Mouse (Mus musculus): ENCODE results near the gene Ntrk2. TPM values are rescaled to one million over a fixed set of nuclear protein-coding genes. Genes with fewer than 3 reads are reported as not detected.

The Ntrk2 gene
- polyA plus RNA-seq, 1 experiment from 2014 or later: 51.5 TPM

GRCm38 (mm10) chr13:58955237-58955777, 148.9 kb downstream of the Ntrk2 start:
- no peak overlapping the region for H3K27ac ChIP-seq (ENCODE audit: low read depth, low read length)
- H3K9me3 ChIP-seq (ENCODE audit: control insufficient read depth, low read length): no peaks in the 10 kb centered on the region
- H3K9ac ChIP-seq (ENCODE audit: low read depth, low read length): no peak overlapping the region
- H3K4me1 ChIP-seq (replicated peaks; ENCODE audit: control insufficient read depth, insufficient read depth, low read length): no peaks in the 10 kb centered on the region
- no peak for ATAC-seq (ENCODE audit: low FRiP score)
- DNase-seq (ENCODE audit: low spot score): no peak
- 41% methylated on average over 8 of the region's 8 CpGs for WGBS
- no peaks in the 10 kb centered on the region for H3K27me3 ChIP-seq (ENCODE audit: control insufficient read depth, insufficient read depth, low read length)
- no peak overlapping the region for H3K4me3 ChIP-seq (ENCODE audit: low read depth, low read length)
- H3K36me3 ChIP-seq (ENCODE audit: control insufficient read depth, insufficient read depth, low read length): no peaks in the 10 kb centered on the region
- no peak overlapping the region for H3K4me2 ChIP-seq (replicated peaks; ENCODE audit: low read depth, low read length)

- Histone ChIP-seq H3K36me3 (ENCODE audit: control insufficient read depth, insufficient read depth, low read length) (no peaks in the 10 kb centered on the region), H3K27me3 (ENCODE audit: control insufficient read depth, insufficient read depth, low read length) (no peaks in the 10 kb centered on the region), H3K9me3 (ENCODE audit: control insufficient read depth, low read length) (no peaks in the 10 kb centered on the region), H3K4me3 (ENCODE audit: low read depth, low read length) (no peak overlapping the region), H3K4me2 (replicated peaks; ENCODE audit: low read depth, low read length) (no peak overlapping the region), H3K4me1 (replicated peaks; ENCODE audit: control insufficient read depth, insufficient read depth, low read length) (no peaks in the 10 kb centered on the region), H3K9ac (ENCODE audit: low read depth, low read length) (no peak overlapping the region), H3K27ac (ENCODE audit: low read depth, low read length) (no peak overlapping the region)
- no peak for ATAC-seq (ENCODE audit: low FRiP score)
- DNase-seq (ENCODE audit: low spot score): no peak
- WGBS: 61% methylated on average over 11 of the region's 11 CpGs
These were observed 152.0 kb downstream of the Ntrk2 start for GRCm38 (mm10) chr13:58958171-58958904.

DNA sequence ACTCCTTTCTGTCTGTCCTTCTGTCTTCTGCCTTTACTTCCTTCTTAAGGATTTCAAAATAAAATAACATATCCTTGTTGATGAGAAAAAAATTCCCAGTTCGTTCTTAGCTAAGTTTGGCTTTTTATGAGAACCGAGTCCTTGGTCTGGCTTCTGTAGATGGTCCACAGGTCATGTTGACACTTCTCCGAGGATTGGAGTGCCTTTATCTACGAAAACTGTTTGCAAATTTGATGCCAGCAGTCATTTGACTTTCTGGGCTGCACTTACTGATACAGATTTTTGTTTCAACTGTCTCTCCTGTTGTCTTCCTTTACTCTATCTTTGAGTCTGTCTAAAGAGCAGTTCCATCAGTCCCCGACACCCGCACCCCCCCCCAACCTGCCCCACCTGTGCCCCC, 154.0 kb downstream of the Ntrk2 start:
- no peaks in the 10 kb centered on the region for H3K4me1 ChIP-seq (replicated peaks; ENCODE audit: control insufficient read depth, insufficient read depth, low read length)
- H3K27ac ChIP-seq (ENCODE audit: low read depth, low read length): no peak overlapping the region
- no peaks in the 10 kb centered on the region for H3K36me3 ChIP-seq (ENCODE audit: control insufficient read depth, insufficient read depth, low read length)
- H3K4me3 ChIP-seq (ENCODE audit: low read depth, low read length): no peak overlapping the region
- H3K9ac ChIP-seq (ENCODE audit: low read depth, low read length): no peak overlapping the region
- no peak for ATAC-seq (ENCODE audit: low FRiP score)
- DNase-seq (ENCODE audit: low spot score): no peak
- WGBS: 91% methylated on average over 6 of the region's 6 CpGs
- no peaks in the 10 kb centered on the region for H3K27me3 ChIP-seq (ENCODE audit: control insufficient read depth, insufficient read depth, low read length)
- no peaks in the 10 kb centered on the region for H3K9me3 ChIP-seq (ENCODE audit: control insufficient read depth, low read length)
- H3K4me2 ChIP-seq (replicated peaks; ENCODE audit: low read depth, low read length): no peak overlapping the region

DNA sequence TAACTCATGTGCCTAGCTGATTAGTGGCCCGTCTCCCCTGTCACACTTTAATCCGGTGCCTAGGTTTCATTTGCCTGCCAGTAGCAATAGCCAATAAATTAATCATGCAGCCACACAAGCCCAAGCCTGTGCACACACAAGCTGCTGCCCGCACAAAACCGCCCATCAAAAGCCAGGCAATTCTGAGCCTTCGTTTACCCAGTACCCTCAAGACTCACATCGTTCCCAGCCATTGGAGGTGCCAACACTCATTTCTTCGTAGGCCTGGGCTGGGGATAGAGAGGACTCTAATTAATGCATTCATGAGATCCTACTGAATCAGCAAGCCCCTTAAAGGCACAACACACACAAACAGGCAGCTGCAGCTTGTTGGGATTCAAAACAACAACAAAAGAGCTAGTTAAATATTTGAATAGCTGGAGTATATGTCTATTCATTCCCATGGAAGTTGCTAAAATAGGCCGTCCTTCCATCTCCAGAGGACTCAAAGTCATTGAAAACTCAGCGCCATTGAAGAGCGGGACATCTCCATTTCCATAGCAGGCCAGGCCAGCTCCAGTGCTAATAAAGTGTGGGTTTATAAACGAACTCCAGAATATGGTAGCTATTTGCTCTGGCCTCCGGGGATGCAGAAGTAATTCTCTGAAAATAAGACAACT, 158.5 kb downstream of the Ntrk2 start:
- H3K36me3 ChIP-seq (ENCODE audit: control insufficient read depth, insufficient read depth, low read length): no peaks in the 10 kb centered on the region
- no peak overlapping the region for H3K4me2 ChIP-seq (replicated peaks; ENCODE audit: low read depth, low read length)
- H3K27me3 ChIP-seq (ENCODE audit: control insufficient read depth, insufficient read depth, low read length): no peaks in the 10 kb centered on the region
- H3K9me3 ChIP-seq (ENCODE audit: control insufficient read depth, low read length): no peaks in the 10 kb centered on the region
- DNase-seq (ENCODE audit: low spot score) (no peak), ATAC-seq (ENCODE audit: low FRiP score) (no peak)
- no peak overlapping the region for H3K9ac ChIP-seq (ENCODE audit: low read depth, low read length)
- H3K27ac ChIP-seq (ENCODE audit: low read depth, low read length): no peak overlapping the region
- H3K4me3 ChIP-seq (ENCODE audit: low read depth, low read length): no peak overlapping the region
- H3K4me1 ChIP-seq (replicated peaks; ENCODE audit: control insufficient read depth, insufficient read depth, low read length): no peaks in the 10 kb centered on the region
- WGBS: 61% methylated on average over 12 of the region's 12 CpGs

GRCm38 (mm10) chr13:58965826-58966225, 159.5 kb downstream of the Ntrk2 start:
- 94% methylated on average over 3 of the region's 3 CpGs for WGBS
- no peak overlapping the region for H3K27ac ChIP-seq (ENCODE audit: low read depth, low read length)
- ATAC-seq (ENCODE audit: low FRiP score): no peak

GRCm38 (mm10) chr13:58966466-58966865, 160.1 kb downstream of the Ntrk2 start:
- Histone ChIP-seq H3K36me3 (ENCODE audit: control insufficient read depth, insufficient read depth, low read length) (no peaks in the 10 kb centered on the region), H3K4me2 (replicated peaks; ENCODE audit: low read depth, low read length) (no peak overlapping the region), H3K4me3 (ENCODE audit: low read depth, low read length) (no peak overlapping the region), H3K27ac (ENCODE audit: low read depth, low read length) (no peak overlapping the region), H3K9me3 (ENCODE audit: control insufficient read depth, low read length) (no peaks in the 10 kb centered on the region), H3K9ac (ENCODE audit: low read depth, low read length) (no peak overlapping the region), H3K27me3 (ENCODE audit: control insufficient read depth, insufficient read depth, low read length) (no peaks in the 10 kb centered on the region), H3K4me1 (replicated peaks; ENCODE audit: control insufficient read depth, insufficient read depth, low read length) (no peaks in the 10 kb centered on the region; the same call in 1 of the 2 replicates)
- ATAC-seq (ENCODE audit: low FRiP score) (no peak), DNase-seq (ENCODE audit: low spot score) (no peak)
- 83% methylated on average over 3 of the region's 3 CpGs for WGBS

More at GRCm38 (mm10) chr13:58965826-58966225, 159.5 kb downstream of the Ntrk2 start:
- Histone ChIP-seq H3K9me3 (ENCODE audit: control insufficient read depth, low read length) (no peaks in the 10 kb centered on the region), H3K36me3 (ENCODE audit: control insufficient read depth, insufficient read depth, low read length) (no peaks in the 10 kb centered on the region), H3K9ac (ENCODE audit: low read depth, low read length) (no peak overlapping the region), H3K4me1 (replicated peaks; ENCODE audit: control insufficient read depth, insufficient read depth, low read length) (no peaks in the 10 kb centered on the region), H3K27me3 (ENCODE audit: control insufficient read depth, insufficient read depth, low read length) (no peaks in the 10 kb centered on the region), H3K4me3 (ENCODE audit: low read depth, low read length) (no peak overlapping the region), H3K4me2 (replicated peaks; ENCODE audit: low read depth, low read length) (no peak overlapping the region)
- DNase-seq (ENCODE audit: low spot score): no peak

DNA sequence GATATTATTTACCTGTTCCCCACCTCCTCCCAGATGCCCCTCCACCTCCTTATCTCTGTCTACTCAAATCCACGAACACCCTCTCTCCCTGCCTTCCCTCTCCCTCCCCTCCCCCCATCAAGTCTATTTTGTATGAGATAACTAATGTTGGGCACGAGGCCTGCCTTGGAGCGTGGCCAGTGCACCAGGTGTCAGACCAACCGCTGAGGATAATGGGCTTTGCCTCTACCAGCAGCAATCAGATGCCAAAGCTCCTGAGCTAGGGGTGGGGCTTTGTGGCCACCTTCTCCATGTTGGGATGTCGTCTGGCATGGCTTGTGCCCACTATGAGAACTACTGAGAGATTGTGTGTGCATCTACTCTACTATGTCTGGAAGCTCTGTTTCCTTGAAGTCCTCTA, 161.8 kb downstream of the Ntrk2 start:
- no peak for DNase-seq (ENCODE audit: low spot score)
- Histone ChIP-seq H3K9me3 (ENCODE audit: control insufficient read depth, low read length) (no peaks in the 10 kb centered on the region), H3K4me3 (ENCODE audit: low read depth, low read length) (no peak overlapping the region), H3K27me3 (ENCODE audit: control insufficient read depth, insufficient read depth, low read length) (no peaks in the 10 kb centered on the region), H3K4me2 (replicated peaks; ENCODE audit: low read depth, low read length) (no peak overlapping the region), H3K27ac (ENCODE audit: low read depth, low read length) (no peak overlapping the region), H3K36me3 (ENCODE audit: control insufficient read depth, insufficient read depth, low read length) (no peaks in the 10 kb centered on the region), H3K9ac (ENCODE audit: low read depth, low read length) (no peak overlapping the region), H3K4me1 (replicated peaks; ENCODE audit: control insufficient read depth, insufficient read depth, low read length) (no peaks in the 10 kb centered on the region; the same call in 1 of the 2 replicates)
- ATAC-seq (ENCODE audit: low FRiP score): no peak
- WGBS: 75% methylated on average over 5 of the region's 5 CpGs

- Histone ChIP-seq H3K9ac (ENCODE audit: low read depth, low read length) (no peak overlapping the region), H3K9me3 (ENCODE audit: control insufficient read depth, low read length) (no peaks in the 10 kb centered on the region), H3K4me3 (ENCODE audit: low read depth, low read length) (no peak overlapping the region), H3K36me3 (ENCODE audit: control insufficient read depth, insufficient read depth, low read length) (no peaks in the 10 kb centered on the region), H3K4me2 (replicated peaks; ENCODE audit: low read depth, low read length) (no peak overlapping the region), H3K4me1 (replicated peaks; ENCODE audit: control insufficient read depth, insufficient read depth, low read length) (no peaks in the 10 kb centered on the region; the same call in 1 of the 2 replicates), H3K27ac (ENCODE audit: low read depth, low read length) (no peak overlapping the region), H3K27me3 (ENCODE audit: control insufficient read depth, insufficient read depth, low read length) (no peaks in the 10 kb centered on the region)
- DNase-seq (ENCODE audit: low spot score) (no peak), ATAC-seq (ENCODE audit: low FRiP score) (no peak)
- WGBS: 23% methylated on average over 5 of the region's 5 CpGs
These were observed 165.1 kb downstream of the Ntrk2 start for GRCm38 (mm10) chr13:58971449-58971903.

Measured in hindbrain, embryonic 11.5 days (tissue).